Mouse (Mus musculus): ENCODE measurements at regions not wholly inside any gene's neighbourhood (a gene's known extent, or its start where the extent isn't known, plus 50 kb on each side); places are given as distances from the start of the nearest gene placed in this dataset.

- peak; percentile 59 for DNase-seq (ENCODE audit: low read depth, low spot score)
Measured at GRCm38 (mm10) chr12:20684471-20684870, 305.8 kb upstream of the Asap2 start.

DNA sequence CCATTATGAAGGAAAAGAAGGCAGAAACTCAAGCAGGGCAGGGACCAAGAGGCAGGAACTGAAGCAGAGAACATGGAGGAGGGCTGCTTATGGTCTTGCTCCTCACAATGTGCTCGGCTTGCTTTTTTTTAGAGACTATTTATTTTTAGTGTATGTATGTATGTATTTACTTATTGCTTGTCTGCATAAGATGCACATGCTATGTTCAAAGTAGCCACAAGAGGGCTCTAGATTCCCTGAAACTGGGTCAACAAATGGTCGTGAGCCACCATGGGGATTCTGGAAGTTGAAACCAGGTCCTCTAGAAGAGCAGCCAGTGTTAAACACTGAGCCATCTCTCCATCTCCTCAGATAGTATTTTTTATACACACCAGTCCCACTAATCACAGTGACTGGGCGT lies 293.0 kb upstream of the Asap2 start:
- peak; percentile 60 for DNase-seq (ENCODE audit: low read depth, low spot score)

All from R1 (cell line).